Mouse (Mus musculus): ENCODE measurements around the gene Snrpa1.
"Not testable (repeated sequence)": the region's sequence is repeated elsewhere in the genome, so short reads cannot be mapped to it uniquely, and the experiment has no call there.

Snrpa1 gene

GRCm38 (mm10) chr7:66058703-66059102, at the start of gene Snrpa1:
Gene Snrpa1 (plus strand): TSS chr7:66059003.
- DNase-seq (ENCODE audit: low spot score in 2 of 2): no peak

GRCm38 (mm10) chr7:66010518-66010917, 48.3 kb upstream of the Snrpa1 start:
- DNase-seq (ENCODE audit: low spot score in 2 of 2): no peak

- DNase-seq (ENCODE audit: low spot score in 2 of 2): no peak
These were observed 31.1 kb upstream of the Snrpa1 start for GRCm38 (mm10) chr7:66027747-66028146.

GRCm38 (mm10) chr7:66028766-66029512, 29.9 kb upstream of the Snrpa1 start:
- DNase-seq (ENCODE audit: low spot score in 2 of 2): no peak

- no peak for DNase-seq (ENCODE audit: low spot score in 2 of 2)
These were observed 22.0 kb upstream of the Snrpa1 start for GRCm38 (mm10) chr7:66036809-66037208.

GRCm38 (mm10) chr7:66038261-66038660, 20.5 kb upstream of the Snrpa1 start:
- no peak for DNase-seq (ENCODE audit: low spot score in 2 of 2)

- no peak for DNase-seq (ENCODE audit: low spot score in 2 of 2)
These were observed 20.1 kb upstream of the Snrpa1 start for GRCm38 (mm10) chr7:66038730-66039129.

- no peak for DNase-seq (ENCODE audit: low spot score in 2 of 2)
These were observed 18.6 kb upstream of the Snrpa1 start for GRCm38 (mm10) chr7:66040026-66040814.

GRCm38 (mm10) chr7:66043552-66044459, 15.0 kb upstream of the Snrpa1 start, which contains the start of gene Gm45213:
Gene Gm45213 (plus strand): TSS chr7:66043602.
- no peak for DNase-seq (ENCODE audit: low spot score in 2 of 2)

GRCm38 (mm10) chr7:66044617-66045016, 14.2 kb upstream of the Snrpa1 start:
- DNase-seq (ENCODE audit: low spot score in 2 of 2): no peak

- peak in 1 of 2 experiments; percentile 11 for DNase-seq (ENCODE audit: low spot score in 2 of 2)
These were observed 11.6 kb upstream of the Snrpa1 start for GRCm38 (mm10) chr7:66046921-66047918.

- DNase-seq (ENCODE audit: low spot score in 2 of 2): no peak
These were observed 10.8 kb upstream of the Snrpa1 start for GRCm38 (mm10) chr7:66047975-66048374.

GRCm38 (mm10) chr7:66048446-66049230, 10.2 kb upstream of the Snrpa1 start:
- no peak for DNase-seq (ENCODE audit: low spot score in 2 of 2)

GRCm38 (mm10) chr7:66053946-66054483, 4.8 kb upstream of the Snrpa1 start:
- no peak for DNase-seq (ENCODE audit: low spot score in 2 of 2)

GRCm38 (mm10) chr7:66055356-66055755, 3.4 kb upstream of the Snrpa1 start:
- DNase-seq (ENCODE audit: low spot score in 2 of 2): not testable (repeated sequence)

GRCm38 (mm10) chr7:66060066-66060956, 1.5 kb downstream of the Snrpa1 start:
- peak; percentile 84 to 87 for DNase-seq (ENCODE audit: low spot score in 2 of 2)

- DNase-seq (ENCODE audit: low spot score in 2 of 2): no peak
These were observed 2.3 kb downstream of the Snrpa1 start for GRCm38 (mm10) chr7:66061057-66061456.

- DNase-seq (ENCODE audit: low spot score in 2 of 2): no peak
These were observed 17.6 kb downstream of the Snrpa1 start for GRCm38 (mm10) chr7:66076411-66076810.

Measured in urinary bladder, postnatal 36 days (tissue).